Mouse (Mus musculus): Measurements from ENCODE around the gene Nrxn2. TPM values are rescaled to one million over a fixed set of nuclear protein-coding genes. Genes with fewer than 3 reads are reported as not detected.

Gene Nrxn2
- polyA plus RNA-seq, 1 experiment from 2014 or later: 0.98 TPM

GRCm38 (mm10) chr19:6507393-6507792, 88.9 kb downstream of the Nrxn2 start:
- peaks cover 12% of the 10 kb centered on the region for H3K27me3 ChIP-seq (ENCODE audit: control insufficient read depth, insufficient read depth, low read length)
- no peak overlapping the region for H3K27ac ChIP-seq (ENCODE audit: low read length)
- no peaks in the 10 kb centered on the region for H3K9me3 ChIP-seq (replicated peaks; ENCODE audit: control insufficient read depth, low read length)
- no peak overlapping the region for H3K9ac ChIP-seq (ENCODE audit: low read length)
- no peak for ATAC-seq (ENCODE audit: insufficient read depth, low FRiP score)
- H3K36me3 ChIP-seq (ENCODE audit: control insufficient read depth, insufficient read depth, low read length): no peaks in the 10 kb centered on the region
- no peak overlapping the region for H3K4me2 ChIP-seq (ENCODE audit: low read depth, low read length)
- H3K4me3 ChIP-seq (replicated peaks; ENCODE audit: low read length): no peak overlapping the region
- 36% methylated on average over 10 of the region's 10 CpGs for WGBS
- H3K4me1 ChIP-seq (ENCODE audit: control insufficient read depth, insufficient read depth, low read length): peaks cover 8% of the 10 kb centered on the region

- Histone ChIP-seq H3K9me3 (replicated peaks; ENCODE audit: control insufficient read depth, low read length) (no peaks in the 10 kb centered on the region), H3K4me3 (replicated peaks; ENCODE audit: low read length) (no peak overlapping the region), H3K36me3 (ENCODE audit: control insufficient read depth, insufficient read depth, low read length) (no peaks in the 10 kb centered on the region), H3K9ac (ENCODE audit: low read length) (no peak overlapping the region), H3K27ac (ENCODE audit: low read length) (no peak overlapping the region), H3K4me1 (ENCODE audit: control insufficient read depth, insufficient read depth, low read length) (peaks cover 7% of the 10 kb centered on the region; the same call in 1 of the 2 replicates), H3K27me3 (ENCODE audit: control insufficient read depth, insufficient read depth, low read length) (no peaks in the 10 kb centered on the region; the same call in none of the 2 replicates), H3K4me2 (ENCODE audit: low read depth, low read length) (no peak overlapping the region)
- WGBS: 64% methylated on average over 10 of the region's 10 CpGs
- no peak for ATAC-seq (ENCODE audit: insufficient read depth, low FRiP score)
Measured at GRCm38 (mm10) chr19:6509881-6510280, 91.3 kb downstream of the Nrxn2 start.

DNA sequence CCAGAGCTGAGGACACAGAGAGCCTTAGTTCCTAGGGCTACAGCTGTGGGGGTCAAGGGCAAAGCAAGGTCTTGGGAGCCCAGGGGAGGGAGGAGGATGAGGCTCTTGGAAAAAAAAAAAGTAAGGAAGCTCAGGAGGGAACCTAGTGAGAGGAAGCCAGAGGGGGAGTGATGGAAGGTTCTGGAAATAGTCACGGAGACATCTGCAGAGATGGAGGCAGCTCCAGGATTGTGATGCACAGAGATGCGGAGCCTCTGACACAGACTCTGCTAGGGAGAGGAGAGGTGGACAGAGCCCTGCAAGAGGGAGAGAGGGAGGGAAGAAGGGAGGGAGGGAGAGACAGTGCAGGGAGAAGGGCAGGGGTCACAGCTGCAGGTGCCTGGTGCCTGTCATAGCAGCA, 92.0 kb downstream of the Nrxn2 start:
- no peak for ATAC-seq (ENCODE audit: insufficient read depth, low FRiP score)
- Histone ChIP-seq H3K27me3 (ENCODE audit: control insufficient read depth, insufficient read depth, low read length) (no peaks in the 10 kb centered on the region; the same call in none of the 2 replicates), H3K4me1 (ENCODE audit: control insufficient read depth, insufficient read depth, low read length) (peaks cover 7% of the 10 kb centered on the region; the same call in 1 of the 2 replicates), H3K4me2 (ENCODE audit: low read depth, low read length) (no peak overlapping the region), H3K27ac (ENCODE audit: low read length) (no peak overlapping the region), H3K36me3 (ENCODE audit: control insufficient read depth, insufficient read depth, low read length) (no peaks in the 10 kb centered on the region), H3K4me3 (replicated peaks; ENCODE audit: low read length) (no peak overlapping the region), H3K9ac (ENCODE audit: low read length) (no peak overlapping the region), H3K9me3 (replicated peaks; ENCODE audit: control insufficient read depth, low read length) (no peaks in the 10 kb centered on the region)
- WGBS: 69% methylated on average over 2 of the region's 2 CpGs

- ATAC-seq (ENCODE audit: insufficient read depth, low FRiP score): no peak
- 9% methylated on average over 15 of the region's 15 CpGs for WGBS
Measured at GRCm38 (mm10) chr19:6513389-6514139, 95.0 kb downstream of the Nrxn2 start.

GRCm38 (mm10) chr19:6514940-6515339, 96.4 kb downstream of the Nrxn2 start:
- Histone ChIP-seq H3K27ac (ENCODE audit: low read length) (no peak overlapping the region), H3K4me2 (ENCODE audit: low read depth, low read length) (no peak overlapping the region), H3K4me3 (replicated peaks; ENCODE audit: low read length) (no peak overlapping the region), H3K27me3 (ENCODE audit: control insufficient read depth, insufficient read depth, low read length) (no peaks in the 10 kb centered on the region; the same call in 1 of the 2 replicates), H3K9ac (ENCODE audit: low read length) (no peak overlapping the region), H3K36me3 (ENCODE audit: control insufficient read depth, insufficient read depth, low read length) (no peaks in the 10 kb centered on the region), H3K4me1 (ENCODE audit: control insufficient read depth, insufficient read depth, low read length) (peaks cover 7% of the 10 kb centered on the region; the same call in 1 of the 2 replicates), H3K9me3 (replicated peaks; ENCODE audit: control insufficient read depth, low read length) (no peaks in the 10 kb centered on the region)
- 69% methylated on average over 6 of the region's 6 CpGs for WGBS
- no peak for ATAC-seq (ENCODE audit: insufficient read depth, low FRiP score)

More at GRCm38 (mm10) chr19:6513389-6514139, 95.0 kb downstream of the Nrxn2 start:
- no peak overlapping the region for H3K4me2 ChIP-seq (ENCODE audit: low read depth, low read length)
- H3K9ac ChIP-seq (ENCODE audit: low read length): no peak overlapping the region
- peaks cover 7% of the 10 kb centered on the region; the same call in 1 of the 2 replicates for H3K4me1 ChIP-seq (ENCODE audit: control insufficient read depth, insufficient read depth, low read length)
- H3K27me3 ChIP-seq (ENCODE audit: control insufficient read depth, insufficient read depth, low read length): no peaks in the 10 kb centered on the region; the same call in 1 of the 2 replicates
- no peak overlapping the region for H3K27ac ChIP-seq (ENCODE audit: low read length)
- no peaks in the 10 kb centered on the region for H3K36me3 ChIP-seq (ENCODE audit: control insufficient read depth, insufficient read depth, low read length)
- no peak overlapping the region for H3K4me3 ChIP-seq (replicated peaks; ENCODE audit: low read length)
- no peaks in the 10 kb centered on the region for H3K9me3 ChIP-seq (replicated peaks; ENCODE audit: control insufficient read depth, low read length)

DNA sequence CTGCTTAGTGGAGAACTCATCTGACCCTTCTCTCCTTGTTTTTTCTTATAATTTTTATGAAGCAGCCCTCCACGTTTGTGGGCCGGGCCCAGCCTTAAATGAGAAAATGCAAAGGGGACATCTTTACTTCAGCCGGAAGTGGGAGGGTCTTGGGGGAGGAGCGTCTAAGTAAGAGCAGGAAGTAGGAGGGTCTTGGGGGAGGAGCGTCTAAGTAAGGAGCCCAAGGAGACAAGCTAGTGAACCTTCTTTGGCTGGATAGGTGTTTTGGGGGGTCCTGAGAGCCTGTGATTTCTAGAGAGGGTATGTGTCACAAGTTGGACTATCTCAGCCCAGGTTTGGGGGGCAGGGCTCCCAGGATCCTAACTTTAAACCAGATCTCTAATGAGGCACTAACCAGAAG, 96.9 kb downstream of the Nrxn2 start:
- no peak overlapping the region for H3K4me2 ChIP-seq (ENCODE audit: low read depth, low read length)
- WGBS: 67% methylated on average over 5 of the region's 5 CpGs

DNA sequence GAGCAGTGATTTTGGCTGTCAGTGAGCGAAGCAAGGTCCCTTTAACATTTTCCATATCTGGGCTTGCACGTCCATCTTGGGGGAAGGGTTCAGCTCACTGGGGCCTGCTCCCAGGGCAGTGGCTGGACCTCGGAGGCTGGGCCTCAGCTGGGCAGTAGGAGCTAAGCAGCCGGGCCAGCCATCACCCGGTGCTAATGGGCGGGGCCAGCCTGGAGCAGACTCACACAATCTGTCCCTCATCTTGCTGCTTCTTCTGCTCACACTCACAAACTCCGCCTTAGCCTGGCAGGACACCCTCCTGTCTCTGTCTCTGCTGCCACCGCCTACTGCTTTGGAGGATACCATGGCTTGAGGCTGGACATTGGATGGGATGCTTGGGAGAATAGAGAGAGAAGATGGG, 97.6 kb downstream of the Nrxn2 start:
- H3K4me2 ChIP-seq (ENCODE audit: low read depth, low read length): no peak overlapping the region
- no peak overlapping the region for H3K27ac ChIP-seq (ENCODE audit: low read length)
- ATAC-seq (ENCODE audit: insufficient read depth, low FRiP score): no peak
- H3K9ac ChIP-seq (ENCODE audit: low read length): no peak overlapping the region
- no peaks in the 10 kb centered on the region for H3K9me3 ChIP-seq (replicated peaks; ENCODE audit: control insufficient read depth, low read length)
- H3K4me1 ChIP-seq (ENCODE audit: control insufficient read depth, insufficient read depth, low read length): peaks cover 7% of the 10 kb centered on the region; the same call in 1 of the 2 replicates
- H3K27me3 ChIP-seq (ENCODE audit: control insufficient read depth, insufficient read depth, low read length): no peaks in the 10 kb centered on the region; the same call in 1 of the 2 replicates
- no peaks in the 10 kb centered on the region for H3K36me3 ChIP-seq (ENCODE audit: control insufficient read depth, insufficient read depth, low read length)
- WGBS: 57% methylated on average over 8 of the region's 8 CpGs
- H3K4me3 ChIP-seq (replicated peaks; ENCODE audit: low read length): no peak overlapping the region

More for the DNA sequence above, 96.9 kb downstream of the Nrxn2 start:
- Histone ChIP-seq H3K9ac (ENCODE audit: low read length) (no peak overlapping the region), H3K4me3 (replicated peaks; ENCODE audit: low read length) (no peak overlapping the region), H3K27me3 (ENCODE audit: control insufficient read depth, insufficient read depth, low read length) (no peaks in the 10 kb centered on the region; the same call in 1 of the 2 replicates), H3K36me3 (ENCODE audit: control insufficient read depth, insufficient read depth, low read length) (no peaks in the 10 kb centered on the region), H3K9me3 (replicated peaks; ENCODE audit: control insufficient read depth, low read length) (no peaks in the 10 kb centered on the region), H3K4me1 (ENCODE audit: control insufficient read depth, insufficient read depth, low read length) (peaks cover 7% of the 10 kb centered on the region; the same call in 1 of the 2 replicates), H3K27ac (ENCODE audit: low read length) (no peak overlapping the region)
- ATAC-seq (ENCODE audit: insufficient read depth, low FRiP score): no peak

DNA sequence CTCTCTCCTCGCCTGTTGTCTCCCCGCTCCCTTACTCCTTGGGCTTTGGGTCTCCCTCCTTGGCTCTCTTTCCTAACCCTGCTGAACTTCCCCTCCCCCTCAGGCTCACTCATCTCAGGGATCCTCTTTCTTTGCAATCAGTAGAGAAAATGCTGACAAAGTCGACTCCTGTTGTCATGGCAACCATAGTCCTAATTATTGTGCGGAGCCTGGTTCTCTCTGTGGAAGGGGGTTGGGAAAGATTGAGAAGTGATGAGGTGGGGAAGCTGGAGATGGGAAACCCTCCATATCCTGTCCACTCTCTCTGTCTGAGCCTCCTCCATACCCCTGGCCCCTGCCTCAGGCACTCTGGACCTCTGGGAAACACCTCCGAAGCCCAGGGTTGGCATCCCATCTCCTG, 100.1 kb downstream of the Nrxn2 start:
- H3K4me1 ChIP-seq (ENCODE audit: control insufficient read depth, insufficient read depth, low read length): peaks cover 3% of the 10 kb centered on the region; the same call in 1 of the 2 replicates
- H3K27ac ChIP-seq (ENCODE audit: low read length): no peak overlapping the region
- H3K4me3 ChIP-seq (replicated peaks; ENCODE audit: low read length): no peak overlapping the region
- no peaks in the 10 kb centered on the region for H3K36me3 ChIP-seq (ENCODE audit: control insufficient read depth, insufficient read depth, low read length)
- H3K9me3 ChIP-seq (replicated peaks; ENCODE audit: control insufficient read depth, low read length): no peaks in the 10 kb centered on the region
- H3K27me3 ChIP-seq (ENCODE audit: control insufficient read depth, insufficient read depth, low read length): no peaks in the 10 kb centered on the region
- ATAC-seq (ENCODE audit: insufficient read depth, low FRiP score): no peak
- no peak overlapping the region for H3K9ac ChIP-seq (ENCODE audit: low read length)
- H3K4me2 ChIP-seq (ENCODE audit: low read depth, low read length): no peak overlapping the region
- 51% methylated on average over 5 of the region's 5 CpGs for WGBS

GRCm38 (mm10) chr19:6519483-6519882, 101.0 kb downstream of the Nrxn2 start:
- Histone ChIP-seq H3K27me3 (ENCODE audit: control insufficient read depth, insufficient read depth, low read length) (no peaks in the 10 kb centered on the region), H3K27ac (ENCODE audit: low read length) (no peak overlapping the region), H3K4me3 (replicated peaks; ENCODE audit: low read length) (no peak overlapping the region), H3K36me3 (ENCODE audit: control insufficient read depth, insufficient read depth, low read length) (no peaks in the 10 kb centered on the region), H3K4me1 (ENCODE audit: control insufficient read depth, insufficient read depth, low read length) (no peaks in the 10 kb centered on the region), H3K9me3 (replicated peaks; ENCODE audit: control insufficient read depth, low read length) (no peaks in the 10 kb centered on the region), H3K9ac (ENCODE audit: low read length) (no peak overlapping the region), H3K4me2 (ENCODE audit: low read depth, low read length) (no peak overlapping the region)
- WGBS: 65% methylated on average over 2 of the region's 2 CpGs
- no peak for ATAC-seq (ENCODE audit: insufficient read depth, low FRiP score)

Data from stomach, embryonic 16.5 days (tissue).